Comparison of ENCODE assay signal across 23 mouse cellular contexts in genomic region chr5:47464848-47465247, GRCm38 (mm10).
DNase-seq lines count a peak whose midpoint lies in the region; ATAC-seq lines count a peak whose summit lies in the region.
"Had no signal": no experiment of that assay in that cellular context is flagged by ENCODE, and none has a peak within 500 bp of the region (broad histone marks: within the 10 kb centered on the region; RNA-seq: fewer than 3 reads in every experiment).

No protein-coding gene starts in this region.

- H3K4me1 ChIP-seq in forebrain, embryonic 14.5 days (ENCODE audit: control insufficient read depth, insufficient read depth, low read length): no peaks in the 10 kb centered on the region
- H3K4me1 ChIP-seq: embryonic facial prominence, embryonic 12.5 days; embryonic facial prominence, embryonic 15.5 days; forebrain, embryonic 15.5 days had no signal

- ATAC-seq in common myeloid progenitor, adult 5-6 weeks (replicated peaks; ENCODE audit: low read depth, poor library complexity, severe bottlenecking): peak; percentile 87
- ATAC-seq in megakaryocyte, adult 5-6 weeks (ENCODE audit: poor library complexity, severe bottlenecking): peak; percentile 62
- no peak for ATAC-seq in forebrain, embryonic 14.5 days
- ATAC-seq: activated CD4-positive, CD25-positive, alpha-beta regulatory T cell, adult 4 months; CD4-positive, CD25-positive, alpha-beta regulatory T cell, adult 4 months; forebrain, embryonic 15.5 days; hindbrain, postnatal 0 days; inflammation-experienced regulatory T-cells, adult 6 months; intestine, embryonic 16.5 days had no signal

- H3K9ac ChIP-seq in forebrain, embryonic 14.5 days (ENCODE audit: low read length): no peak overlapping the region
- H3K9ac ChIP-seq: embryonic facial prominence, embryonic 12.5 days; embryonic facial prominence, embryonic 15.5 days; forebrain, embryonic 15.5 days; hindbrain, embryonic 14.5 days had no signal

- H3K36me3 ChIP-seq in forebrain, embryonic 14.5 days (ENCODE audit: control insufficient read depth, insufficient read depth, low read length): no peaks in the 10 kb centered on the region
- H3K36me3 ChIP-seq: embryonic facial prominence, embryonic 12.5 days; embryonic facial prominence, embryonic 15.5 days; forebrain, embryonic 15.5 days had no signal

- DNase-seq in R1 (ENCODE audit: low read depth, low spot score): peak; percentile 1
- DNase-seq in thymus, postnatal 36 days: no peak
- no peak for DNase-seq in forebrain, embryonic 14.5 days (ENCODE audit: low spot score)
- DNase-seq in heart, postnatal 36 days: no peak
- DNase-seq: adrenal gland, adult 8-10 months; adrenal gland, postnatal 25 days; cerebellum, adult 11 months; cerebellum, adult 9-10 months; cerebellum, postnatal 14 days; gastrocnemius, postnatal 25 days; kidney, adult 18-20 months had no signal

- WGBS in forebrain, embryonic 14.5 days: 93% methylated on average over 4 of the region's 4 CpGs

- H3K27me3 ChIP-seq in forebrain, embryonic 14.5 days (replicated peaks; ENCODE audit: control insufficient read depth, insufficient read depth, low read length): no peaks in the 10 kb centered on the region
- H3K27me3 ChIP-seq: embryonic facial prominence, embryonic 12.5 days; embryonic facial prominence, embryonic 15.5 days; forebrain, embryonic 15.5 days had no signal

- no peaks in the 10 kb centered on the region for H3K9me3 ChIP-seq in forebrain, embryonic 14.5 days (replicated peaks; ENCODE audit: control insufficient read depth, low read length)
- H3K9me3 ChIP-seq: embryonic facial prominence, embryonic 12.5 days; embryonic facial prominence, embryonic 15.5 days; forebrain, embryonic 15.5 days had no signal

- no peak overlapping the region for H3K4me2 ChIP-seq in forebrain, embryonic 14.5 days (ENCODE audit: low read length)
- H3K4me2 ChIP-seq: embryonic facial prominence, embryonic 12.5 days; embryonic facial prominence, embryonic 15.5 days; forebrain, embryonic 15.5 days; heart, embryonic 11.5 days; hindbrain, embryonic 14.5 days had no signal

- intact Hi-C loops in heart, postnatal 36 days (cut with DNase I): no loop called here

- no peak overlapping the region for H3K27ac ChIP-seq in forebrain, embryonic 14.5 days (ENCODE audit: low read depth, low read length)
- H3K27ac ChIP-seq: embryonic facial prominence, embryonic 12.5 days; embryonic facial prominence, embryonic 15.5 days; forebrain, embryonic 15.5 days; hindbrain, embryonic 14.5 days; hindbrain, postnatal 0 days had no signal

- H3K4me3 ChIP-seq in forebrain, embryonic 14.5 days (ENCODE audit: low read depth, low read length): no peak overlapping the region
- H3K4me3 ChIP-seq: embryonic facial prominence, embryonic 12.5 days; embryonic facial prominence, embryonic 15.5 days; forebrain, embryonic 15.5 days had no signal
